Mouse (Mus musculus) hindbrain, embryonic 16.5 days (tissue): ENCODE measurements at regions not wholly inside any gene's neighbourhood (a gene's known extent, or its start where the extent isn't known, plus 50 kb on each side); places are given as distances from the start of the nearest gene placed in this dataset.

Experiments used
- ATAC-seq: fragments of 200-750 bp; cut with Nextera tagmentation; 2 replicates; pipeline ENCODE4 v1.8.0; 2017; ENCODE audit warnings: moderate TSS enrichment, moderate library complexity
- H3K27ac ChIP-seq: fragments of 300-500 bp; sonication (generic); 2 replicates; pipeline ENCODE4 v1.5.1; 2014; ENCODE audit warnings: low read depth, mild to moderate bottlenecking, control low read depth, low read length, moderate library complexity
- H3K27me3 ChIP-seq: fragments of 300-500 bp; sonication (generic); replicated peaks from 2 replicates; pipeline ENCODE4 v1.6.1; 2014; ENCODE audit warnings: low read length; ENCODE audit not compliant: control insufficient read depth, insufficient read depth
- H3K36me3 ChIP-seq: fragments of 300-500 bp; sonication (generic); 2 replicates; pipeline ENCODE4 v1.6.1; 2014; ENCODE audit warnings: mild to moderate bottlenecking, low read length, moderate library complexity, mixed read lengths; ENCODE audit not compliant: control insufficient read depth, insufficient read depth
- H3K4me1 ChIP-seq: fragments of 300-500 bp; sonication (generic); 2 replicates; pipeline ENCODE4 v1.6.1; 2014; ENCODE audit warnings: low read depth, low read length; ENCODE audit not compliant: control insufficient read depth, insufficient read depth
- H3K4me2 ChIP-seq: fragments of 300-500 bp; sonication (generic); 2 replicates; pipeline ENCODE4 v1.6.1; 2014; ENCODE audit warnings: mild to moderate bottlenecking, low read length, control low read depth, moderate library complexity
- H3K4me3 ChIP-seq: fragments of 300-500 bp; sonication (generic); 2 replicates; pipeline ENCODE4 v1.5.1; 2014; ENCODE audit warnings: mild to moderate bottlenecking, low read length, control low read depth, moderate library complexity
- H3K9ac ChIP-seq: fragments of 300-500 bp; sonication (generic); 2 replicates; pipeline ENCODE4 v1.6.1; 2014; ENCODE audit warnings: low read depth, mild to moderate bottlenecking, control low read depth, low read length, moderate library complexity
- H3K9me3 ChIP-seq: fragments of 300-500 bp; sonication (generic); 2 replicates; pipeline ENCODE4 v1.6.1; 2014; ENCODE audit warnings: mild to moderate bottlenecking, low read length, moderate library complexity; ENCODE audit not compliant: control insufficient read depth
- WGBS: fragments of 180-500 bp; shearing (Covaris S2); extraction: QIAGEN DNeasy Blood & Tissue Kit; methylation state at CpG from one replicate; pipeline ENCODE4 v1.1.7; 2014; 5-methylcytosine and 5-hydroxymethylcytosine counted together

DNA sequence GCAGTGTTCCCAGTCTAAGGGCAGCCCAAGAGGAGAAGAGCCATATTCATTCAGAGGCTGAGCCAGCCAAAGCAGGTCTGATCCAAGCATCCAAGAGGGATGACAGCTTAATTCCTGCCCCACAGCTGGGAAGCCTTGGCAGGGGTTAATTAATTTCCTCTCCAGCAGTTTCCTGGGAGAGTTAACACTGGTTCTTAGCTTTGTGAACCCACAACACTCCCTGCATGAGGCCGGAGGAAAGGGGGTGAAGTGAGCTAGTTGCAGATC, 394.9 kb downstream of the Mllt3 start:
- H3K27ac ChIP-seq = no peak overlapping the region
- 12% methylated on average over 1 of the region's 1 CpGs for WGBS
- peak; percentile 70; the same call in 1 of the 2 replicates for ATAC-seq

DNA sequence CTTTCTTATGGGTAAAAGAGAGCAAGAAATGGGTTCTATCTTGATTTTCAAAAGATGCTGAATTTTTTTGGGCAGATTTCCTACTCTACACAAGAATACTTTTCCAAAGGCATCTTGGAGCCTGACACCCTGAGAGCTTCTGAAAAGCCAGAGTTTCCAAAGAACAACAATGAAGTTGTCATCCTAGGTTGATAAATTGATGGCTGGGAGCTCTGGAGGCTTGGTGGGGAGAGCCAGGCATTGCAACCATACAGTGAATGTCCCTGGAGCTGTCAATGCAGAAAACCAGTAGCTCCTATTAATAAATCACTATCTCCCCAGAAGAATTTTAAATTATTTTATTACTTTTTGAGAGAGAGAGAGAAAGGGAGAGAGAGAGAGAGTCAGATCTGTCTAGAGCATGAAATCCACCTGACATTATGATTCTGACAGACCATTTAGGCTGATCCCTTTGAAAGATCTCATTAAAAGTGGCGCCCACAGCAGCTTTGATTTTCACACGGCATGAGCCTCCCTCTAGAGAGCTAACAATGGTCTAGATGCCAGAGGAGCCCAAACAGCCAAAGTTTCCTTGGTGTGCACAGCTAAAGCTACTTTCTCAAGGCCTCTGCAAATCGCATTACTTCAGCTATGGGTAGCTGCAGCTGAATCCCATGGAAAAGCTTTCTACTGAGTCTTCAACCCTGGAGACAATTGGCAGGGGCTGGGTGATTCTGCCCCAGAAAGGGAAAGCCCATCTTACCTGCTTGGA, 395.4 kb downstream of the Mllt3 start:
- no peaks in the 10 kb centered on the region for H3K36me3 ChIP-seq
- peak; percentile 30; the same call in 1 of the 2 replicates for ATAC-seq
- H3K27ac ChIP-seq = no peak overlapping the region
- H3K9ac ChIP-seq = no peak overlapping the region
- no peak overlapping the region for H3K4me3 ChIP-seq
- 23% methylated on average over 3 of the region's 3 CpGs for WGBS
- no peaks in the 10 kb centered on the region; the same call in none of the 2 replicates for H3K4me1 ChIP-seq
- no peaks in the 10 kb centered on the region for H3K27me3 ChIP-seq
- H3K4me2 ChIP-seq = no peak overlapping the region
- no peaks in the 10 kb centered on the region for H3K9me3 ChIP-seq

More for the DNA sequence above, 394.9 kb downstream of the Mllt3 start:
- no peaks in the 10 kb centered on the region for H3K36me3 ChIP-seq
- no peak overlapping the region for H3K4me2 ChIP-seq
- H3K9ac ChIP-seq = no peak overlapping the region
- H3K4me3 ChIP-seq = no peak overlapping the region
- H3K27me3 ChIP-seq = no peaks in the 10 kb centered on the region
- no peaks in the 10 kb centered on the region; the same call in none of the 2 replicates for H3K4me1 ChIP-seq
- H3K9me3 ChIP-seq = no peaks in the 10 kb centered on the region

DNA sequence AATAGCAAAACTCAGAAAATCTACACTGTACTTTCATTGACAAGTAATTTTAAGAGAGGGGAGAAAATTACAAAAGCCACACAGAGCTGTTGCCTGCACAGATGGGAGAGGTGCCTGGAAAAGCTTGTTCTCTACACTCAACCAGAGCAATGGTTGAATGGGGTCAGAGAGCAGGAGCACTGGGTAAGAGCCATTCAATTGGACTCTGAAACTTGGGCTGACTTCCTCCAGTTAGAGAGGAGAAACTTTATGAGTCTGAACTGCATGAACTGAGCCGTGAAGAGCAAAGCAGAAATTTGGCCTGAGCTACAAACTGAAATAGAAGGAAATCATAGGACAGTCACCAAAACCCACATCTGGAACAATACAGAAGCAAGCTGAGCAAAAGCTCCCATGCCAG, 380.8 kb upstream of the Slc24a2 start:
- H3K36me3 ChIP-seq = no peaks in the 10 kb centered on the region
- 84% methylated on average over 1 of the region's 1 CpGs for WGBS
- no peak overlapping the region for H3K27ac ChIP-seq
- no peak overlapping the region for H3K9ac ChIP-seq
- no peaks in the 10 kb centered on the region for H3K9me3 ChIP-seq
- no peak for ATAC-seq
- H3K4me3 ChIP-seq = no peak overlapping the region
- no peak overlapping the region for H3K4me2 ChIP-seq
- no peaks in the 10 kb centered on the region for H3K27me3 ChIP-seq
- H3K4me1 ChIP-seq = no peaks in the 10 kb centered on the region

DNA sequence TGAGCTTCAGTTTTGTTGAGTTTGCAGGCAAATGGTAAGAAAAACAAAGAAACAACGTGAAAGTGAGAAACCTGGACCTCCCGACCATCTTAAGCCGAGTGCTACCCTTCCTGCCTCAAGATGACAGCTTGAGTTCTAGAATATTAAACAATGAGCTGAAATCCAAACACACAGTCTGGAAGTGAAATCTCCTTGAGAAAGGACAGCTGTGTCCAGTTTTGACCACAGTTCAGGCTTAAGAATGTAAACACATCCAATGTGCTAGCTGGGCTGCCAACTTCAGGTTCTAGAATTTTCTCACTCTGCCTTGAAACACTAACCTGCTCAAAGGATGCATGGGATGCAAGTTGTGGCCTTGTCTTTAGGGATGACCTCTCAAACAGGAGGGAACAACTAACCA, 363.4 kb upstream of the Slc24a2 start:
- Histone ChIP-seq H3K9ac (no peak overlapping the region), H3K4me3 (no peak overlapping the region), H3K4me2 (no peak overlapping the region), H3K36me3 (no peaks in the 10 kb centered on the region), H3K27ac (no peak overlapping the region), H3K4me1 (no peaks in the 10 kb centered on the region), H3K9me3 (no peaks in the 10 kb centered on the region), H3K27me3 (no peaks in the 10 kb centered on the region)
- 81% methylated on average over 3 of the region's 3 CpGs for WGBS
- ATAC-seq = no peak

DNA sequence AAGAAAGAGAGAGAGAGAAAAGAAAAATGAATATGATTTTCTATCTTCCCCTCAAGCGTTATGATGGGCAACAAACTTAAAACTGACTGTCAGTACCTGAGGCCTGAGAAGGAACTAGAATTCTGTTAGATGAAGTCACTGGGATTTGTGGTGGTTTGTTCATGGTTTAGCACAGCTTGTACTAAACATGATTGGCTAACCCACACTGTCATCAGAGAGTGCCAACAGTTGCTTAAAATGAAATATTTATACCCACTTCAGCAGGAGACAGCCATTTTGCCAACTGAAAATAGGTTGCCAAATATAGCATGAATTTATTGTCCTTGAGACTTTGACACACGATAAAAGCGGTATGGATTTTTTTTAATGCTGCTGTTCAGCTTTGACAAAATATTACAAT, 360.5 kb upstream of the Slc24a2 start:
- Histone ChIP-seq H3K36me3 (no peaks in the 10 kb centered on the region), H3K9ac (no peak overlapping the region), H3K4me1 (no peaks in the 10 kb centered on the region), H3K4me3 (no peak overlapping the region), H3K9me3 (no peaks in the 10 kb centered on the region), H3K27ac (no peak overlapping the region), H3K4me2 (no peak overlapping the region), H3K27me3 (no peaks in the 10 kb centered on the region)
- no peak for ATAC-seq
- 89% methylated on average over 3 of the region's 3 CpGs for WGBS

DNA sequence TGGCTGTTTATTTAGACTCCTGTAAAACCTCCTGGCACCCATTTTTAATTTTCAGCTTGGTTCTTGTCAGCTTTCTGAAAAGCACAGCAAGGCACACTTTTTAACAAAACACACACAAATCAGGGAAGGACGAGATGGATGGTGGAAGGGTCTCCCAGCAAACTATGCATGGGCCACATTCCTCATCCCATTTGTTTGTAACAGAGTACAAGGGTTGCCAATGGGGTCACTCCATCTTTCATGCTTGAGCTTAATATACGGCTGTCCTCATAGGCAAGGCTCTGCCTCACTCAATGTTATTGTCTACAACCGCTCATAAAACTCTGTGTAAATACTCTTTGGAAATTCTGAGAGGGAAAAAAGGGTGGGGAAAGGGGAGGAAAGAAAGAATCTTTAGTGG, 347.9 kb upstream of the Slc24a2 start:
- Histone ChIP-seq H3K4me2 (no peak overlapping the region), H3K9ac (no peak overlapping the region), H3K27me3 (no peaks in the 10 kb centered on the region), H3K9me3 (no peaks in the 10 kb centered on the region), H3K4me1 (no peaks in the 10 kb centered on the region), H3K36me3 (no peaks in the 10 kb centered on the region), H3K4me3 (no peak overlapping the region), H3K27ac (no peak overlapping the region)
- 39% methylated on average over 3 of the region's 3 CpGs for WGBS
- ATAC-seq = no peak

DNA sequence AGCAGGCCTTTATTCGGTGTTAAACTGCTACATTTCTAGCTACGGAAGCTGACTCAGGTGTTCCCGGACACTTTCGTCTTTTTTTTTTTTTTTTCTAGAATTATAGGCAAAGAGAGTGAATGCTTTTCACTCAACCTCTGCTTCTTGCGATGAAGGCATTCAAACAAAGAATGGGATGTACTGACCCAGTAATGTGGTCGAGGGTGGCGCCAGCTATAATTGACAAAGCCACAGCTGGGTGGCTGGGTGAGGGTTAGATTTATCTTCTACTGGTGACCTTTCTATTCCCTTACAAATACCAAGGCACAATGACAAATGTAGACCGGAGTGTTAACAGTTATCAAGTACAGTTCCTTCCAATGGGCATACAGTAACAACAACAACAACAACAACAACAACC, 340.7 kb upstream of the Slc24a2 start:
- Histone ChIP-seq H3K9me3 (no peaks in the 10 kb centered on the region), H3K36me3 (no peaks in the 10 kb centered on the region), H3K4me1 (peaks cover 3% of the 10 kb centered on the region; the same call in 1 of the 2 replicates), H3K27me3 (no peaks in the 10 kb centered on the region), H3K4me2 (peak overlapping the region; percentile 51), H3K4me3 (peak overlapping the region; percentile 18), H3K9ac (0 out of 2 replicates have a peak overlapping the region, but pooled peaks have one; percentile 32), H3K27ac (no peak overlapping the region)
- ATAC-seq = 0 out of 2 replicates have a peak, but pooled peaks have one; percentile 3
- WGBS = 50% methylated on average over 8 of the region's 8 CpGs

DNA sequence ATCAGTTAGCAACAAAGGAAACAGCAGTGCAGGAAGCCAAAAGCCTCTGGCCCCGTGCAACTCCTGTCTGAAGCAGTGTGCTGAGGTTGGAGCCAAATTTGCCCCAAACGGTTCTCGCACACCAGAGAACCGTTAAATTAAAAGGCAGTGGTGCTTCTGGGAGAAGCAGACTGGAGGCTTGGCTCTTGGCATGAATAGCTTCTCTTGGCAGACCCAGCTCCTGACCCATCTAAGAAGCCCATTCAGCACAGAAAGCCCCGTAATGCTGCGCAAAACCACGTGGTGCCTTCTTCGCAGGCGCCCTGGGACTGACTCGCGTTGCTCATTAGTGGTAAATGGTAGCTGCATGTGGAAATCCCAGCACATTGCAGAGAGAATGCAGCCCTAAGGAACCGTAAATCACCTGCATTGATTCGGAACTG, 340.2 kb upstream of the Slc24a2 start:
- Histone ChIP-seq H3K36me3 (no peaks in the 10 kb centered on the region), H3K4me3 (peak overlapping the region; percentile 18), H3K4me2 (peak overlapping the region; percentile 51), H3K9me3 (no peaks in the 10 kb centered on the region), H3K27ac (peak overlapping the region; percentile 45; the same call in 1 of the 2 replicates), H3K4me1 (peaks cover 3% of the 10 kb centered on the region; the same call in 1 of the 2 replicates), H3K27me3 (no peaks in the 10 kb centered on the region), H3K9ac (peak overlapping the region; percentile 32; the same call in 1 of the 2 replicates)
- WGBS = 30% methylated on average over 13 of the region's 13 CpGs
- peak; percentile 97 for ATAC-seq

DNA sequence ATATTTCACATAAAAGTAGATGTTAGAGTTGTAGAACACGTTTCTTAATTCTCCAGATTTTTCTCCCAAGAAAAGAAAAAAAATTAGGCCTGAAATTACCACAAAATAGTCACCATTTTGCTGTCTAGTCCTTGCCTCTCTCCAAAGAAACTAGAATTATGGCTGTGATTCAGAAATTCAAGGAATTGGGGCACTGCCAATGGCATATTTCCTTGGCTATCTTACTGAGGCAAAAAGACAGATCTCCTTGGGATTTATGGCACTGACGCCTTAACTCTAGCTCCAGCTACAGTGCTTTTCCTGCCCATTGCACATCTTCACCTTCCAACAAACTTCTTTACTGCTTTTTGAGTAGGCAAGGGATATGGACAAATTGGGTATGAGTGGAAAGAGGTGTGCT, 336.3 kb upstream of the Slc24a2 start:
- no peaks in the 10 kb centered on the region for H3K36me3 ChIP-seq
- H3K9me3 ChIP-seq = no peaks in the 10 kb centered on the region
- no peak overlapping the region for H3K9ac ChIP-seq
- WGBS = 77% methylated on average over 2 of the region's 2 CpGs
- H3K4me3 ChIP-seq = no peak overlapping the region
- H3K27ac ChIP-seq = no peak overlapping the region
- no peaks in the 10 kb centered on the region for H3K27me3 ChIP-seq
- no peak overlapping the region for H3K4me2 ChIP-seq
- peaks cover 3% of the 10 kb centered on the region; the same call in 1 of the 2 replicates for H3K4me1 ChIP-seq
- ATAC-seq = no peak
